Mouse (Mus musculus): ENCODE results near the gene Wdr78. TPM values are rescaled to one million over a fixed set of nuclear protein-coding genes. Genes with fewer than 3 reads are reported as not detected.

Wdr78 gene
- polyA plus RNA-seq, 1 experiment from 2014 or later, result 2.2 TPM

DNA sequence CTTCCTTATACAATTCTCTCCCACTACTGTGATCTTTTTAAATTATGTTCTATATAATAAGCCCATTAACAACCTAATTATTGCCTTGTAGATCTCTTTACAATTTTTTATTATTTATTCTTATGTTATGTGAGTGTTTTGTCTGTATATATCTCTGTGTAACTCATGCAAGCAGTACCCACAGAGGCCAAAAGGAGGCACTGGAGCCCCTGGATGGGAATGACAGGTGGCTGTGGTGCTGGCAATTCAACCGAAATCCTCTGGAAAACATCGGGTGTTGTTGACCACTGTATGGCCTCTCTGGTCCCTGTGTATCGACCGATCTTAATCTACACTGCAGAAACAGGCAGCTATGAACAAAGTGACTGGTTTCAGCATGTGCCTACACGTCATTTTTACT is 29.1 kb downstream of the Wdr78 start:
- Histone ChIP-seq H3K4me1 (ENCODE audit: control insufficient read depth, insufficient read depth, low read length) (no peaks in the 10 kb centered on the region), H3K27ac (ENCODE audit: low read depth, low read length) (no peak overlapping the region), H3K4me3 (ENCODE audit: low read depth, low read length) (no peak overlapping the region), H3K9me3 (replicated peaks; ENCODE audit: control insufficient read depth, low read length) (no peaks in the 10 kb centered on the region), H3K36me3 (ENCODE audit: control insufficient read depth, insufficient read depth, low read length) (no peaks in the 10 kb centered on the region), H3K4me2 (no peak overlapping the region), H3K9ac (ENCODE audit: low read depth, low read length) (no peak overlapping the region), H3K27me3 (ENCODE audit: control insufficient read depth, insufficient read depth, low read length) (no peaks in the 10 kb centered on the region)
- no peak for ATAC-seq (replicated peaks; ENCODE audit: insufficient number of reproducible peaks, low FRiP score, low TSS enrichment)
- WGBS (ENCODE audit: insufficient replicate concordance), result 86% methylated on average over 5 of the region's 5 CpGs

DNA sequence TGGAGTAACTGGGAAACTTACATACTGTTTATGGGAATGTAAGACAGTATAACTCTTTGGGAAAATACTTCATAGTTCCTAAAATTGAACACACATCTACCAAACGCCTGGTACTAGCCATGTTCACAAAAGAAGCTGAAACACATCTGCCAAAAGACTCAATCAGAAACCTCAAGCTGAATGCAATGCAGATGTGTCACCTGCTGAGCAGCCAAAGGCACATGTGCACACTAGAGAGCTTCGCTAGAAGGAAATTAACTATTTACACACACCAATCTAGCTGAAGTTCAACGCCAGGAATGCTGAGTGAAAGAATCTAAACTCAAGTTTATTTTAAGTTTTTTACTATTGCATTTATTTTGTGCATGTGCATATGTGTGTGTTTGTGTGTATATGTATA is 43.7 kb downstream of the Wdr78 start:
- H3K9ac ChIP-seq (ENCODE audit: low read depth, low read length), result no peak overlapping the region
- H3K9me3 ChIP-seq (replicated peaks; ENCODE audit: control insufficient read depth, low read length), result no peaks in the 10 kb centered on the region
- H3K27ac ChIP-seq (ENCODE audit: low read depth, low read length), result no peak overlapping the region
- no peak for ATAC-seq (replicated peaks; ENCODE audit: insufficient number of reproducible peaks, low FRiP score, low TSS enrichment)
- no peak overlapping the region for H3K4me3 ChIP-seq (ENCODE audit: low read depth, low read length)
- H3K36me3 ChIP-seq (ENCODE audit: control insufficient read depth, insufficient read depth, low read length), result no peaks in the 10 kb centered on the region
- H3K4me2 ChIP-seq, result no peak overlapping the region
- 75% methylated on average over 3 of the region's 3 CpGs for WGBS (ENCODE audit: insufficient replicate concordance)
- H3K27me3 ChIP-seq (ENCODE audit: control insufficient read depth, insufficient read depth, low read length), result no peaks in the 10 kb centered on the region
- no peaks in the 10 kb centered on the region for H3K4me1 ChIP-seq (ENCODE audit: control insufficient read depth, insufficient read depth, low read length)

DNA sequence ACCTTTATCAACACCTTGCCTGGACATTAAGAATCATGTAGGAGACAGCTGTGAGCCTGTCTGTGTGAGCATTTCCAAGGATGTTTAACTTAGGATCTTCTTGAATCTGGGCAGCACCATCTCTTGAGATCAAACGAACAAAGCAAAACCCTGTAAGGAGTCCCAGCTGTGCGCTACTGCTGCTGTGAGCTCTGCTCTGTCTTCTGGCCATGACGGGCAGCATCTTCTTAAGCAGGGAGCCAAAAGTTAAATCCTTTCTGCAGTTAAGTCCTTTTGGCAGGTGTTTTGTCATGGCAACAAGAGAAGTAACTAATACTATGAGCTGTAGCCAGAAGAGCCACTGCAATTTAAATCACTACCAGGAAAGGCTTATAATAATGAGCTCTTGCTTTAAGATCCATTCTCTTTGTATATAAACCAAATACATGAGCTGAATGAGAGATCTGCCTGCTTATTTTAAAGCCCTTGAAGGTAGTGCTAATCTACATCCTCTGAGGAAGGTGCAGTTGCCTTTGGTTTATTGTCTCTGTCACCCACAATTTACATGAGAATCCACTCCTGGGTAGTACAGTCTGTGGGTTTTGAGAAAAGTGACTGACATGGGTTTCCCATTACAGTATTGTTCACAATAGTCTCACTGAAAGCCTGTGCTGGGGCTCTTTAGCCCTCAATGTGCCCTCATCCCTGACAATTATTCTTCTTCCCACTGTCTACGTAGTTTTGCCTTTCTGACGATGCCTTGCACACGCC is 46.3 kb downstream of the Wdr78 start:
- no peak overlapping the region for H3K4me2 ChIP-seq
- no peaks in the 10 kb centered on the region for H3K36me3 ChIP-seq (ENCODE audit: control insufficient read depth, insufficient read depth, low read length)
- H3K27me3 ChIP-seq (ENCODE audit: control insufficient read depth, insufficient read depth, low read length), result no peaks in the 10 kb centered on the region
- H3K27ac ChIP-seq (ENCODE audit: low read depth, low read length), result no peak overlapping the region
- H3K4me1 ChIP-seq (ENCODE audit: control insufficient read depth, insufficient read depth, low read length), result no peaks in the 10 kb centered on the region
- H3K9ac ChIP-seq (ENCODE audit: low read depth, low read length), result no peak overlapping the region
- no peak for ATAC-seq (replicated peaks; ENCODE audit: insufficient number of reproducible peaks, low FRiP score, low TSS enrichment)
- no peak overlapping the region for H3K4me3 ChIP-seq (ENCODE audit: low read depth, low read length)
- 72% methylated on average over 6 of the region's 6 CpGs for WGBS (ENCODE audit: insufficient replicate concordance)
- no peaks in the 10 kb centered on the region for H3K9me3 ChIP-seq (replicated peaks; ENCODE audit: control insufficient read depth, low read length)

DNA sequence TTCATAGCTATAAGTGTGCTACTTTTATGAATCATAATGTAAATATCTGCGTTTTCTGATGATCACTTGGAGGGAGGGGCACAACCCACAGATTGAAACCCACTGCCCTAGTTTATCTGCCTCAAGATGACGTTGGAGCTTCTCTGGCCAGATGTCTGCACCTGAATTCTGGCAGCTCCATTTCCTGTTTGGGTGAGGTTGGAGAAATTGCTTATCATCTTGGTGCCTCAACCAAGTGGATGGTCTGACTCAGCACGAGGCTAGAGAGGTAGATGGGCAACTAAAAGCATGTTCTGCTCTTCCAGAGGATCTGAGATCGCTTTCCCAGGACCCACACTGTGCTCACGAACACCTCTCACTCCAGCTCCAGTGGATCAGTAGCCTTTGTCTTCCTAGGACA is 49.4 kb downstream of the Wdr78 start:
- no peak overlapping the region for H3K27ac ChIP-seq (ENCODE audit: low read depth, low read length)
- no peak overlapping the region for H3K4me3 ChIP-seq (ENCODE audit: low read depth, low read length)
- no peak for ATAC-seq (replicated peaks; ENCODE audit: insufficient number of reproducible peaks, low FRiP score, low TSS enrichment)
- 59% methylated on average over 5 of the region's 5 CpGs for WGBS (ENCODE audit: insufficient replicate concordance)
- no peak overlapping the region for H3K9ac ChIP-seq (ENCODE audit: low read depth, low read length)
- no peaks in the 10 kb centered on the region for H3K36me3 ChIP-seq (ENCODE audit: control insufficient read depth, insufficient read depth, low read length)
- H3K4me1 ChIP-seq (ENCODE audit: control insufficient read depth, insufficient read depth, low read length), result no peaks in the 10 kb centered on the region
- H3K9me3 ChIP-seq (replicated peaks; ENCODE audit: control insufficient read depth, low read length), result no peaks in the 10 kb centered on the region
- H3K4me2 ChIP-seq, result no peak overlapping the region
- no peaks in the 10 kb centered on the region for H3K27me3 ChIP-seq (ENCODE audit: control insufficient read depth, insufficient read depth, low read length)

DNA sequence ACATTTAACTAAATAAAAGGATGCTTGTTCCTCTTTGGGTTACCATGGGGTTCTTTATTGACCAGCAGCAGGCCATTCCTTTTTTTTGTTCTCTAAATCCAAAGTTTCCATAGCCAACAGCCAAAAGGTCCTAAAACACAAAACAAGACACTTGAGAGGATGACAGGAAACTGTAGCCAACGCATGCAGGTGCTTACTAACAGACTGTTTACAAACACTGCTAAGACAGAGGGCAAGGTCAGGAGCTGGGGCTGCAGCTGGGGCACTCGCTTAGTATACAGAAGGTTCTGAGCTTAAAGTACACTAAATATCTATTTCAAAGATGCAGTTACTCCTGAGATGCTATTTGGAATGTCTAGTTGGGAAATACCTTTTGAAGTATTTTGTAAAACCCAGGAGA is 49.9 kb downstream of the Wdr78 start:
- Histone ChIP-seq H3K4me1 (ENCODE audit: control insufficient read depth, insufficient read depth, low read length) (no peaks in the 10 kb centered on the region), H3K36me3 (ENCODE audit: control insufficient read depth, insufficient read depth, low read length) (no peaks in the 10 kb centered on the region), H3K4me3 (ENCODE audit: low read depth, low read length) (no peak overlapping the region), H3K4me2 (no peak overlapping the region), H3K27ac (ENCODE audit: low read depth, low read length) (no peak overlapping the region), H3K9ac (ENCODE audit: low read depth, low read length) (no peak overlapping the region), H3K27me3 (ENCODE audit: control insufficient read depth, insufficient read depth, low read length) (no peaks in the 10 kb centered on the region), H3K9me3 (replicated peaks; ENCODE audit: control insufficient read depth, low read length) (no peaks in the 10 kb centered on the region)
- WGBS (ENCODE audit: insufficient replicate concordance), result 75% methylated on average over 2 of the region's 2 CpGs
- ATAC-seq (replicated peaks; ENCODE audit: insufficient number of reproducible peaks, low FRiP score, low TSS enrichment), result no peak

DNA sequence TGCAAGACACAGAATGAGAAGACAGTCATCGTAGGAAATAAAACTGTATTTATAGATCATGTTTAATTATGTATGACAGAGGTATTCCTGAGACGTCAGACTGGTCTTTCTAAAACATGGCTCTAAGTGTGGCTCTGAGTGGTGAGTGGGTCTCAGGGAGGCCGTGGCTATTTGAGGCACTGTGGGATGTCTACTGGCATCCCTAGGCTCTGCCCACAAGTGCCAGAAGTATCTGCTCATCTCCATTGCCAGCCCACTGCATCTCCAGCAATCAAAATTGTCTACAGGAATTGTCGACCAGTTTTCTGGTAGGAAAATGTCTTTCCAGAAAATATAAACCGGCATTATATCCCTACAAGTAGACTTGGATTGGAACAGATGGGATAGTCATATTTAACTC is 57.4 kb downstream of the Wdr78 start:
- H3K4me1 ChIP-seq (ENCODE audit: control insufficient read depth, insufficient read depth, low read length), result no peaks in the 10 kb centered on the region
- H3K4me2 ChIP-seq, result no peak overlapping the region
- H3K27ac ChIP-seq (ENCODE audit: low read depth, low read length), result no peak overlapping the region
- WGBS (ENCODE audit: insufficient replicate concordance), result 78% methylated on average over 5 of the region's 5 CpGs
- no peak for ATAC-seq (replicated peaks; ENCODE audit: insufficient number of reproducible peaks, low FRiP score, low TSS enrichment)
- H3K36me3 ChIP-seq (ENCODE audit: control insufficient read depth, insufficient read depth, low read length), result no peaks in the 10 kb centered on the region
- H3K4me3 ChIP-seq (ENCODE audit: low read depth, low read length), result no peak overlapping the region
- H3K9ac ChIP-seq (ENCODE audit: low read depth, low read length), result no peak overlapping the region
- no peaks in the 10 kb centered on the region for H3K27me3 ChIP-seq (ENCODE audit: control insufficient read depth, insufficient read depth, low read length)
- H3K9me3 ChIP-seq (replicated peaks; ENCODE audit: control insufficient read depth, low read length), result no peaks in the 10 kb centered on the region

DNA sequence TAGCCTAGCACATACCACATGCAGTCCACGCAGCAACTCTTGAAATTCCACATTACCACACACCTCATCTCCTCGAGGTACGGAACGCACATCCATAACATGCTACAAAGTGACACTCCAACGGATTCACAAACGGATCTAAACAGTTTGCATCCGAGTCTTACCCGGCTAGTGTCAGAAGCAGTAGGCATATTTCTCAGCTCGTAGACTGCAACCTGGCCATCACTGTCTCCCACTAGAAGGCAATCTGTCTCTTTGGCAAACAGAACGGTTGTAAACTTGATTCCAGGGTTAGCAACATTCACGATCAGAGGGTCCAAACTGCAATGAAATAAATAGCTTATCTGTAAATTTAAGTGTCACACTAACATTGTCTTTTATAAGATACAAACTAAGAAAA is 66.3 kb downstream of the Wdr78 start:
- H3K4me1 ChIP-seq (ENCODE audit: control insufficient read depth, insufficient read depth, low read length), result no peaks in the 10 kb centered on the region
- no peak overlapping the region for H3K4me2 ChIP-seq
- no peaks in the 10 kb centered on the region for H3K36me3 ChIP-seq (ENCODE audit: control insufficient read depth, insufficient read depth, low read length)
- no peaks in the 10 kb centered on the region for H3K27me3 ChIP-seq (ENCODE audit: control insufficient read depth, insufficient read depth, low read length)
- no peak overlapping the region for H3K4me3 ChIP-seq (ENCODE audit: low read depth, low read length)
- H3K27ac ChIP-seq (ENCODE audit: low read depth, low read length), result no peak overlapping the region
- no peak for ATAC-seq (replicated peaks; ENCODE audit: insufficient number of reproducible peaks, low FRiP score, low TSS enrichment)
- 80% methylated on average over 11 of the region's 11 CpGs for WGBS (ENCODE audit: insufficient replicate concordance)
- no peaks in the 10 kb centered on the region for H3K9me3 ChIP-seq (replicated peaks; ENCODE audit: control insufficient read depth, low read length)
- H3K9ac ChIP-seq (ENCODE audit: low read depth, low read length), result no peak overlapping the region

DNA sequence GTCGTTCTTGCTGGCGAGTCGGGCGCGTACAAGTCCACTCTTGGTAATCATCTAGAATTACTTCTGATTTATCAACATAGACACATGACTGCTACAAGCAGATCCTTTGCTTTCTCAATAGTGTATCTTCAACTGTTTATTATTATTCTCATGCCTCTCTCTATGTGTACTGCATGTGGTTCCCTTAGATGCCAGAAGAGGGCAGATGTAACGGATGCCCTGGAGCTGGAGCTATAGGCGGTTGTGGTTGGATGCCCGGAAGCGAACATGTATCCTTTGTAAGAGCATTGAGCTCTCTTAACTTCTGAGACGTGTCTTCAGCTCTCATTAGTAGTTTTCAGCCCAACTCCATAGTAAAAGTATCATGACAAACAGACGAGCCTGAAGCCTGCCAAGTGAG is 71.4 kb downstream of the Wdr78 start:
- no peak overlapping the region for H3K4me3 ChIP-seq (ENCODE audit: low read depth, low read length)
- H3K4me1 ChIP-seq (ENCODE audit: control insufficient read depth, insufficient read depth, low read length), result no peaks in the 10 kb centered on the region
- no peaks in the 10 kb centered on the region for H3K27me3 ChIP-seq (ENCODE audit: control insufficient read depth, insufficient read depth, low read length)
- 88% methylated on average over 11 of the region's 11 CpGs for WGBS (ENCODE audit: insufficient replicate concordance)
- no peak overlapping the region for H3K9ac ChIP-seq (ENCODE audit: low read depth, low read length)
- H3K4me2 ChIP-seq, result no peak overlapping the region
- H3K36me3 ChIP-seq (ENCODE audit: control insufficient read depth, insufficient read depth, low read length), result no peaks in the 10 kb centered on the region
- no peaks in the 10 kb centered on the region for H3K9me3 ChIP-seq (replicated peaks; ENCODE audit: control insufficient read depth, low read length)
- no peak overlapping the region for H3K27ac ChIP-seq (ENCODE audit: low read depth, low read length)
- ATAC-seq (replicated peaks; ENCODE audit: insufficient number of reproducible peaks, low FRiP score, low TSS enrichment), result no peak

DNA sequence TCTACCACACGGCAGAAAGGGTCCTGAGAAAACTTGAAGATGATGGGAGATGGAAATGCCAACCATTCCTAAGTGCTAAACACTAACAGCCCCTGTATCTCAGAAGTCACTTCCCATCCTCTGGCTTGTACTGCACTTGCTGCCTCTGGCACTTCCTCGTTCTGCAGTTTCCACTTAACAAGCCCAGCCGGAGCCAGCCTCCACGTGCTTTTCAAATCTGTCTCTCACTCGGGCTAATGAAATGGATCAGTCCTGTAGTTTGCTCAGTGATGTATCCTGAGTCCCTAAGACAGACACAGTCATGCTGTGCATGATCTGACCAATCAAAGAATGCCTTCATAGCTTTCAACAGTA is 74.5 kb downstream of the Wdr78 start:
- no peaks in the 10 kb centered on the region for H3K9me3 ChIP-seq (replicated peaks; ENCODE audit: control insufficient read depth, low read length)
- no peaks in the 10 kb centered on the region for H3K27me3 ChIP-seq (ENCODE audit: control insufficient read depth, insufficient read depth, low read length)
- H3K4me3 ChIP-seq (ENCODE audit: low read depth, low read length), result no peak overlapping the region
- no peak for ATAC-seq (replicated peaks; ENCODE audit: insufficient number of reproducible peaks, low FRiP score, low TSS enrichment)
- H3K4me1 ChIP-seq (ENCODE audit: control insufficient read depth, insufficient read depth, low read length), result no peaks in the 10 kb centered on the region
- no peak overlapping the region for H3K27ac ChIP-seq (ENCODE audit: low read depth, low read length)
- H3K36me3 ChIP-seq (ENCODE audit: control insufficient read depth, insufficient read depth, low read length), result no peaks in the 10 kb centered on the region
- H3K9ac ChIP-seq (ENCODE audit: low read depth, low read length), result no peak overlapping the region
- no peak overlapping the region for H3K4me2 ChIP-seq
- 54% methylated on average over 5 of the region's 5 CpGs for WGBS (ENCODE audit: insufficient replicate concordance)

All from heart, embryonic 11.5 days (tissue).